Mouse (Mus musculus): ENCODE measurements at regions not wholly inside any gene's neighbourhood (a gene's known extent, or its start where the extent isn't known, plus 50 kb on each side); places are given as distances from the start of the nearest gene placed in this dataset.
A peak's percentile ranks its signal among the peaks of the same experiment; 100 is the strongest.

- TF ChIP-seq CTCF (IDR thresholded peaks at IDR 0.05; ENCODE audit: extremely low read depth, insufficient read depth, low read length), result peak; percentile 80
- TF ChIP-seq POLR2A (IDR thresholded peaks at IDR 0.05; ENCODE audit: extremely low read depth, insufficient read depth, low read length), result no peak
Measured at GRCm38 (mm10) chr9:56552766-56553165, 134.4 kb downstream of the Hmg20a start.

All from cortical plate, adult 2 months (tissue).